Mouse (Mus musculus): Measurements from ENCODE around the gene Fam213b.

DNA sequence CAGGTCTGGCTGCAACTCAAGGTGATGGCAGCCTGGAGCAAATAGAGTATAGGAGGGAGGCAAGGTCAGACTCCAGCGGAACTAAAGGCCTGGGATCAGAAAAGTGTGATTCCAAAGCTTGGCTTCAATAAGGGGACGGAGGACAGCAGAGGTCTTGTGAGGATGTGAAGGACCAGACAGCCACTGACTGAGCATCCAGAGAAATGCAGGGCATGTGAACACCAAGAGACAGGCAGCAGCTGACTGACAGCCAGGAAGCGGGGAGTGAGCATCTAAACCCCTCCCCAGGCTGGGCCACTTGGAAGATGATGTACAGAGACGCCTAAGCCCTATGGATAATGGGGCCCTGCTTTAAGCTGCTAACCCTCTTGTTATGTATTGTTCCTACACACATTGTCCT, 28.2 kb downstream of the Fam213b start:
- TF ChIP-seq CTCF (IDR thresholded peaks at IDR 0.05; ENCODE audit: low read depth, low read length): no peak
- TF ChIP-seq POLR2A (IDR thresholded peaks at IDR 0.05; ENCODE audit: extremely low read depth, insufficient read depth, low read length): no peak

Data from liver, adult 2 months (tissue).